Mouse (Mus musculus): ENCODE measurements around the gene Ptpn18.

DNA sequence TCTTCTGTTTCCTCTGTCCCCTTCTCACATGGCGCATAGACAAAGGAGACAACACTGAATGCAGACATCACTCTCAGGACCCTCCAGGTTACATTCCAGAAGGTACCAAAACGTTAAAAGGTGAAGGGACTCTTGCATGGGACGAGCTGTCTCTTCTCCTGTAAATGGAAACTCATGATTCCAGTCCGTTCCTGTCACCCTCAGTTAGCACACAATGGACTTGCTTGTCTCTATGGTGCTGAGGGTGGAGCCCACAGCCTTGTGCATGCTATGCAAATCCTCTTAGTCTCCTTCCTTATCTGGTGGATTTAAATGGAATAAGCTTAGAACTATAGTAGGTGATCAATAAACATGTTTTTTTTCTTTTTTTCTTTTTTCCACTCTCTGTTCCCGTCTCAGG lies 10.2 kb downstream of the Ptpn18 start:
- TF ChIP-seq GATA1 (IDR thresholded peaks at IDR 0.05; ENCODE audit: borderline replicate concordance, low read length) (no peak), FLI1 (IDR thresholded peaks at IDR 0.05; ENCODE audit: low read length) (no peak)
